Mouse (Mus musculus): ENCODE measurements at regions not wholly inside any gene's neighbourhood (a gene's known extent, or its start where the extent isn't known, plus 50 kb on each side); places are given as distances from the start of the nearest gene placed in this dataset.

GRCm38 (mm10) chrX:97923956-97924355 lies 224.6 kb upstream of the Ar start:
- intact Hi-C loops (cut with DNase I), result no loop called here
- peak; percentile 50 to 51 for DNase-seq

- DNase-seq, result no peak
- intact Hi-C loops (cut with DNase I), result no loop called here
These were observed 224.2 kb upstream of the Ar start for GRCm38 (mm10) chrX:97924361-97924760.

GRCm38 (mm10) chrX:97925811-97926210 lies 222.8 kb upstream of the Ar start:
- DNase-seq, result no peak
- intact Hi-C loops (cut with DNase I), result no loop called here
